Mouse (Mus musculus) limb, embryonic 13.5 days (tissue): ENCODE measurements around the gene Gm9922. TPM values are rescaled to one million over a fixed set of nuclear protein-coding genes. Genes with fewer than 3 reads are reported as not detected.

Source experiments
- ATAC-seq: fragments of 200-750 bp; cut with Nextera tagmentation; 2 replicates; pipeline ENCODE4 v1.8.0; 2017; ENCODE audit warnings: low read depth, moderate number of reproducible peaks, moderate TSS enrichment; ENCODE audit not compliant: low FRiP score
- H3K27ac ChIP-seq: fragments of 300-500 bp; sonication (generic); 2 replicates; pipeline ENCODE4 v1.5.1; 2015; ENCODE audit warnings: inconsistent platforms, mild to moderate bottlenecking, moderate library complexity
- H3K27me3 ChIP-seq: fragments of 300-500 bp; sonication (generic); 2 replicates; pipeline ENCODE4 v1.6.1; 2015; ENCODE audit warnings: mild to moderate bottlenecking, inconsistent platforms
- H3K36me3 ChIP-seq: fragments of 300-500 bp; sonication (generic); 2 replicates; pipeline ENCODE4 v1.6.1; 2015; ENCODE audit warnings: inconsistent platforms, mild to moderate bottlenecking, moderate library complexity
- H3K4me1 ChIP-seq: fragments of 300-500 bp; sonication (generic); 2 replicates; pipeline ENCODE4 v1.6.1; 2015; ENCODE audit warnings: inconsistent platforms
- H3K4me2 ChIP-seq: fragments of 300-500 bp; sonication (generic); replicated peaks from 2 replicates; pipeline ENCODE4 v1.6.1; 2015; ENCODE audit warnings: inconsistent platforms, mild to moderate bottlenecking, moderate library complexity
- H3K4me3 ChIP-seq: fragments of 300-500 bp; sonication (generic); 2 replicates; pipeline ENCODE4 v1.5.1; 2015; ENCODE audit warnings: moderate library complexity, mild to moderate bottlenecking, inconsistent platforms
- H3K9ac ChIP-seq: fragments of 300-500 bp; sonication (generic); 2 replicates; pipeline ENCODE4 v1.6.1; 2015; ENCODE audit warnings: mild to moderate bottlenecking, inconsistent platforms
- H3K9me3 ChIP-seq: fragments of 300-500 bp; sonication (generic); 2 replicates; pipeline ENCODE4 v1.6.1; 2016; ENCODE audit warnings: inconsistent platforms
- WGBS: fragments of 180-500 bp; shearing (Covaris S2); methylation state at CpG from one replicate; pipeline ENCODE4 v1.1.7; 2015; 5-methylcytosine and 5-hydroxymethylcytosine counted together
- polyA plus RNA-seq: library from polyadenylated mRNA; unstranded; fragments of >200 nt; fragmentation: Nextera tagmentation; extraction: Ambion mirVana; gene quantifications from 2 replicates; pipeline ENCODE4 v1.2.1, GENCODE M21; 2015

Gm9922 gene
- polyA plus RNA-seq: 3.8 TPM in 2 replicates

DNA sequence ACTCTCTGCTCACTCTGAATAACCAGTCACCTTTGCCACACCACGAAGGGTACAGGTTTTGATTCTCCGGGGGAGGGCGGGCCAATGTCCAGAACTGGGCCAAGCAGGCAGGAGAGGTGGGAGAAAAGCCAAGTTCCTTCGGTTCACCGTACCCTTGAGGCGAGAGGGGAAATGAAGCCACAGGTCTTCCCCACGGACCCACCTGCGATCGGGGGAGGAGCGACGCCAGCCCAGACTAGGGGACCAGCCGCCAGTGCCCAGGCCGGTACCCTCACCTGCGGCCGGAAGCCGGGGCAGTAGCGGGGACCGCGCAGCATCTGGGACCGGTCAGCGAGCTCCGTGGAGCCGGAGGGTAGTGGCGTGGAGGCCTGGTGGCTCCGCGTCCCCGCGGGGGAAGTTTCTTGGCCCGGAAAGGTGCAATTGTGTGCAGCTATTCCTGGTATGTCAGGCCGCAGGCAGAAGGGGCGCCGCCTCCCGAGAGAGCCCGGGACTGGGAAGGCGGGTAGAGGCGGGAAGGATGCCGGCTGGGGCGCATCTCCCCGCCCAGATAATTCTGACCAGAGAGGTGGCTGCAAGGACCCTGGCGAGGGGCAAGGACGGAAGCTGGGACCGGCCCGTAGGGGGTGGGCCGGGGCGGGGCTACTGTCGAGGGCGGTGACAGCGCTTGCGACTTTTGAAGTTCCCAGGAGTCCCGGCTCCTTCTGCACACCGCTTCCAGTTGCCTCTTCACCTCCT is at the start of gene Gm9922, which contains the start of gene Lmo7:
Gm9922 (minus strand) TSS at position 578 of the 735 bp plus-strand sequence.
Lmo7 (plus strand) TSS at position 721 of the 735 bp plus-strand sequence.
- Histone ChIP-seq H3K27me3 (peaks cover 24% of the 10 kb centered on the region), H3K4me2 (peak within 1 kb of the TSS; percentile 84), H3K4me3 (peak within 1 kb of the TSS; percentile 61), H3K4me1 (peaks cover 9% of the 10 kb centered on the region), H3K9me3 (no peaks in the 10 kb centered on the region), H3K36me3 (no peaks in the 10 kb centered on the region), H3K27ac (no peak within 1 kb of the TSS), H3K9ac (peak within 1 kb of the TSS; percentile 62)
- under 1% methylated on average over 51 of the region's 51 CpGs for WGBS
- ATAC-seq: peak; percentile 85

DNA sequence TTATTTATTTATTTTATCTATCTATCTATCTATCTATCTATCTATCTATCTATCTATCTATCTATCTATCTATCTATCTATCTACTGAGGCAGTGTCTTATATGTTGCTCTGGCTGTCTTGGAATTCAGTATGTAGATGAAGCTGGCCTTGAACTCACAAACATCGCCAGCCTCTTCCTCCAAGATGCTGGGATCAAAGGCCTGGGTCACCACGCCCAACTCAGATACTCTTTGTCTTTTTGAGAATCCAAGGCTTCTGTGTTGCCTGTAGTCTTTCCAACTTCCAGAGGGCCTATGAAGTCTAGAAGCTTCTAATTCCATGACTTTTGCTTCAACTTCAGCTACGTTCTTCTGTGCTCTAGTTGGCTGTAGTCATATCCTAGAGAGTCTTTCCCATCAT is 48.8 kb upstream of the Gm9922 start:
- Histone ChIP-seq H3K9me3 (no peaks in the 10 kb centered on the region), H3K4me1 (no peaks in the 10 kb centered on the region), H3K9ac (no peak overlapping the region), H3K27ac (no peak overlapping the region), H3K4me3 (no peak overlapping the region), H3K4me2 (no peak overlapping the region), H3K36me3 (no peaks in the 10 kb centered on the region), H3K27me3 (no peaks in the 10 kb centered on the region)
- WGBS: 88% methylated on average over 3 of the region's 3 CpGs
- no peak for ATAC-seq

DNA sequence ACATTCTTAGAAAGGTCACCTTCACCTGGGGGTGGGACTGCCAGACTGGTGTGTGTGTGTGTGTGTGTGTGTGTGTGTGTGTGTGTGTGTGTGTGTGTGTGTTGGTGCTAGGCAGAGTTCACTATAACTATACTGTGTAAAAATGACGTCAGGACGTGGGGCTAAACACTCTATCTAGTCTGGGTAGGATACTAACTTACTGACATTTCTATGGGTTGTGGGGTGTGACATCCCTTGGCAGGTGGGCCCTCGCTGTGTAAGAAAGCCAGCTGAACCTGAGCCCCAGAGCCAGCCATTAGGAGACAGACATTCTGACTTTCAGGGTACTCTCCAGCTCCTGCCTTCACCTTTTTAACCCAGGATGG is 47.5 kb upstream of the Gm9922 start:
- no peak overlapping the region for H3K27ac ChIP-seq
- no peak for ATAC-seq

DNA sequence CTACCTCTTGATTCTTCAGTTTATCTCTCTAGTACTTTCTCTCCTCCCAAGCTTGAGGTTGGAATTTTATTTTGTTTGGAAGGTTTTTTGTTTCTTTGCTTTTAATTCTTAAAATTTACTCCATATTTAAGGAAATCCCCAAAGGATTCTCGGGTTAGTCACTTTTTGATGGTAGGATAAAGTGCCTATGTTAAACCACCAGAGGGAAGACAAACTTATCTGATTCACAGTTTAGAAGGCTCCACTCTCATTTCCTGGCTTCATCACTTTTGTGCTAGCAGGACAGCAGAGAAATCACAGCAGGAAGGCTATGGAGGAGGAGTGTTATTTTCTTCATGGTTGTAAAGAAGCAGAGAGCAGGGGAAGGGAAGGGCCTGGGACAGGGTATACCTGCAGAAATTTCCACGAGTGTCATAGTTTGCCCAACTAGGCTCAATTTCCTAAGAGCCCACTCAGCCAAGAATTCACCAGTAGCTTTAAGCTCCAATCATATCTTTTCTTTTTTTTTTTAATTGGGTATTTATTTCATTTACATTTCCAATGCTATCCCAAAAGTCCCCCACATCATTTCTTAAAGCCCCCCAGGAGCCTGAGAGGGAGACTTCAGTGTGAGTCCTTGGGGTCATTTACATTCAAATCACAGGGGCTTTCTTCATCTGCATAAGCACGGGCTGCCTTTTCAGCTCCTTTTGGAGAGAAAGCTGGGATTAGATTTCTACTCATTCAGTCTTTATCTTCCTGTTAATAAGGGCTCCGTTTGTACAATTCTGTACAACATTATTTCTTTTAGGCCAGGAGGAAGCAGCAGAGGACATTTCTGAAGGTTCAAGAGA is 46.9 kb upstream of the Gm9922 start:
- H3K9ac ChIP-seq: no peak overlapping the region
- no peak overlapping the region for H3K4me3 ChIP-seq
- H3K4me2 ChIP-seq: no peak overlapping the region
- H3K27ac ChIP-seq: no peak overlapping the region
- H3K27me3 ChIP-seq: no peaks in the 10 kb centered on the region
- WGBS: 26% methylated on average over 4 of the region's 4 CpGs
- no peaks in the 10 kb centered on the region for H3K9me3 ChIP-seq
- no peaks in the 10 kb centered on the region for H3K4me1 ChIP-seq
- H3K36me3 ChIP-seq: no peaks in the 10 kb centered on the region
- ATAC-seq: no peak

More for the DNA sequence above, 47.5 kb upstream of the Gm9922 start:
- 43% methylated on average over 3 of the region's 3 CpGs for WGBS
- Histone ChIP-seq H3K4me3 (no peak overlapping the region), H3K27me3 (no peaks in the 10 kb centered on the region), H3K9ac (no peak overlapping the region), H3K9me3 (no peaks in the 10 kb centered on the region), H3K36me3 (no peaks in the 10 kb centered on the region), H3K4me2 (no peak overlapping the region), H3K4me1 (no peaks in the 10 kb centered on the region)

- Histone ChIP-seq H3K36me3 (no peaks in the 10 kb centered on the region), H3K9me3 (no peaks in the 10 kb centered on the region), H3K4me1 (no peaks in the 10 kb centered on the region), H3K9ac (no peak overlapping the region), H3K4me3 (no peak overlapping the region), H3K27ac (no peak overlapping the region), H3K4me2 (no peak overlapping the region), H3K27me3 (no peaks in the 10 kb centered on the region)
- ATAC-seq: no peak
- WGBS: 63% methylated on average over 4 of the region's 4 CpGs
These were observed 45.0 kb upstream of the Gm9922 start for GRCm38 (mm10) chr14:101774631-101775030.

DNA sequence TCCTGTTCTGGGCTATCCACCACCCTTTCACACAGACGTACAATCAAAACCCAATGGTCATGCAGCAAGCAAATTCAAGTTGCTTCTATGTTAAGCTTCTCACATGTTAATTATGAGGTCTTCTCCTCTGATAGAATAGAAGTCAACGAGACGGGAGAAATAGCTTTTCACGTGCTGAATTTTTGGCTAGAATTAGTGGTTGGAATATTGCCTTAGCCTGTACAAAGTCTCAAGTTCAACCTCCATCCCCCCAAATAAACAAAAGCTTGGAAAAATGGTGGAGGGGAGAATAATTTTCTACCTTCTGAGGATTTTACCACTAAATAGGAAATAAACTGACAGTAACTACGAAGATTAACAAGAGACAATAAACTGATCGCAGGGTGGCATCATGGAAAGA is 42.1 kb upstream of the Gm9922 start:
- Histone ChIP-seq H3K9ac (no peak overlapping the region), H3K4me2 (no peak overlapping the region), H3K4me1 (no peaks in the 10 kb centered on the region), H3K4me3 (no peak overlapping the region), H3K9me3 (no peaks in the 10 kb centered on the region), H3K27ac (no peak overlapping the region), H3K36me3 (no peaks in the 10 kb centered on the region), H3K27me3 (no peaks in the 10 kb centered on the region)
- 91% methylated on average over 6 of the region's 6 CpGs for WGBS
- no peak for ATAC-seq

GRCm38 (mm10) chr14:101771336-101771735 is 41.7 kb upstream of the Gm9922 start:
- Histone ChIP-seq H3K4me3 (no peak overlapping the region), H3K36me3 (no peaks in the 10 kb centered on the region), H3K9me3 (no peaks in the 10 kb centered on the region), H3K27ac (no peak overlapping the region), H3K4me1 (no peaks in the 10 kb centered on the region), H3K27me3 (no peaks in the 10 kb centered on the region), H3K9ac (no peak overlapping the region), H3K4me2 (no peak overlapping the region)
- no peak for ATAC-seq
- WGBS: 83% methylated on average over 5 of the region's 5 CpGs

DNA sequence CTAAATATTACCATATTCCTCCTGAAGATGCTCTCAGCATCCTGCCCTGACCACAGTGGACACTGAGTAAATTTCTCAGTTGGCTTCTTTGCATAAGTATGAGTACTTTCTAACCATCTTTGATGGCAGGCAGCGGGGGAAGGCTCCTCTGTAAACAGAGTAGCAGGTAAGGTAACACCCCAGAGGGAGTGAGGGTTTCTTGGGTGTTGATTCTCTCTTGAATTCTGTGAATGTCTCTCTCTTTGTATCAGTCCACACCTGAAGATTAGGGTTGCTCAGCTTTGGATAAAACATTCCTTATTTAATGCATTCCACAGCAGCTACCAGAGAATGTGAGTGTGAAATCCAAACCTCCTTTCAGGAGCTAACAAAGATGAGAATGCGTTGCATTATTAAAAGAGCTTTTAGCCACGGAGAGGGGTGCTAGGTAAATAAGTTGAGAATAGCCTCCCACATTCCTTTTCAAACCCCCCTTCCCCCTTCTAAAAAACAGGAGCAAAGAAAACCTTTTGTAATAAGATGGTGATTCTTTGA is 34.2 kb upstream of the Gm9922 start:
- Histone ChIP-seq H3K36me3 (no peaks in the 10 kb centered on the region), H3K4me2 (no peak overlapping the region), H3K9me3 (no peaks in the 10 kb centered on the region), H3K4me3 (no peak overlapping the region), H3K27me3 (no peaks in the 10 kb centered on the region), H3K27ac (no peak overlapping the region), H3K9ac (no peak overlapping the region), H3K4me1 (no peaks in the 10 kb centered on the region)
- WGBS: 31% methylated on average over 3 of the region's 3 CpGs
- no peak for ATAC-seq

- Histone ChIP-seq H3K4me2 (no peak overlapping the region), H3K27ac (no peak overlapping the region), H3K27me3 (no peaks in the 10 kb centered on the region), H3K4me3 (no peak overlapping the region), H3K9ac (no peak overlapping the region), H3K4me1 (no peaks in the 10 kb centered on the region), H3K9me3 (no peaks in the 10 kb centered on the region), H3K36me3 (no peaks in the 10 kb centered on the region)
- WGBS: 29% methylated on average over 1 of the region's 1 CpGs
- ATAC-seq: no peak
These were observed 32.7 kb upstream of the Gm9922 start for GRCm38 (mm10) chr14:101762267-101762666.

- WGBS: 45% methylated on average over 4 of the region's 4 CpGs
- H3K4me1 ChIP-seq: no peaks in the 10 kb centered on the region; the same call in 1 of the 2 replicates
- no peak for ATAC-seq
- no peaks in the 10 kb centered on the region for H3K27me3 ChIP-seq
- H3K9me3 ChIP-seq: no peaks in the 10 kb centered on the region
- H3K9ac ChIP-seq: no peak overlapping the region
- H3K36me3 ChIP-seq: no peaks in the 10 kb centered on the region
- no peak overlapping the region for H3K4me3 ChIP-seq
- no peak overlapping the region for H3K27ac ChIP-seq
- no peak overlapping the region for H3K4me2 ChIP-seq
These were observed 25.8 kb upstream of the Gm9922 start for GRCm38 (mm10) chr14:101755425-101755824.

DNA sequence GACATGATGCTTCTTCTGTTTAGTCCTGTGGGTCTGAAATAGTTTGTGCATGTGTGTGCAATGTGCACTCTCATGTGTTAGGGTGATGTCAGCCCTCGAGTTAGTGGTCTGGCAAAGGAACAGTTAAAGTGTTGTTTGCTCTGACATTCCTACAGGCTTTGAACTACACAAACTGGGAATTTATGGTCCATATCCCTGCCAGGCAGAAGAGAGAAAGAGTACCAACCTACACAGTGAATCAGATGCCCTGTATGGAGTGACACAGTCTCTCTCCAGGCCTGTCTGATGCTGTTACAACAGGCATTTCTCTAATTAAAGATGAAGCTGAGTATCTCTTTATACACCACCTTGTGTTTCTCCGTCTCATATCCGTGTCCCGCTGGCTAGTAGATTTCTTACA is 21.3 kb upstream of the Gm9922 start:
- no peaks in the 10 kb centered on the region for H3K27me3 ChIP-seq
- no peak for ATAC-seq
- no peak overlapping the region for H3K4me2 ChIP-seq
- no peaks in the 10 kb centered on the region for H3K36me3 ChIP-seq
- no peak overlapping the region for H3K4me3 ChIP-seq
- H3K9me3 ChIP-seq: no peaks in the 10 kb centered on the region
- 79% methylated on average over 4 of the region's 4 CpGs for WGBS
- H3K27ac ChIP-seq: no peak overlapping the region
- peaks cover 17% of the 10 kb centered on the region for H3K4me1 ChIP-seq
- no peak overlapping the region for H3K9ac ChIP-seq

DNA sequence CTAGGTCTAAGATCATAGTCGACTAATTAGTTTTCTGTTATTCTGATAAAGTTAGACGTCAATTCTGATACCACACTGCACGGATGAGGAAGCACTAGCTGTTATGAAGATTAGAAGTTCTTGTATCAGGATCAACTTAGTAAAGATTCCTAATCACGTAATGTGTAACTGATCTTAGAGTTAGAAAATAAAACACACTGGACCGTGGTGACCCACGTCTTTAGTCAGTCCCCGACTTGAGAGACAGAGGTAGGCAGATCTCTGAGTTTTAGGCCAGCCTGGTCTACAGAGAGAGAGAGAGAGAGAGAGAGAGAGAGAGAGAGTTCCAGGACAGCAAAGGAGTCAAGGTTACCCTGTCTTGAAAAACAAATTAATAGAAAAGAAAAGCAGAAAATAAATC is 18.8 kb upstream of the Gm9922 start:
- H3K36me3 ChIP-seq: no peaks in the 10 kb centered on the region
- H3K9ac ChIP-seq: no peak overlapping the region
- no peaks in the 10 kb centered on the region for H3K27me3 ChIP-seq
- H3K4me1 ChIP-seq: peaks cover 19% of the 10 kb centered on the region
- no peak for ATAC-seq
- H3K4me2 ChIP-seq: no peak overlapping the region
- H3K9me3 ChIP-seq: no peaks in the 10 kb centered on the region
- H3K4me3 ChIP-seq: no peak overlapping the region
- WGBS: 86% methylated on average over 7 of the region's 7 CpGs
- H3K27ac ChIP-seq: no peak overlapping the region
